Mouse (Mus musculus): ENCODE measurements at regions not wholly inside any gene's neighbourhood (a gene's known extent, or its start where the extent isn't known, plus 50 kb on each side); places are given as distances from the start of the nearest gene placed in this dataset.
"Not testable (repeated sequence)": the region's sequence is repeated elsewhere in the genome, so short reads cannot be mapped to it uniquely, and the experiment has no call there.

- no peak for TF ChIP-seq CTCF (IDR thresholded peaks at IDR 0.05; ENCODE audit: extremely low read depth, insufficient read depth, low read length)
- no peak for TF ChIP-seq POLR2A (IDR thresholded peaks at IDR 0.05; ENCODE audit: extremely low read depth, insufficient read depth, low read length)
- H3K4me3 ChIP-seq (ENCODE audit: insufficient read depth, low read length): no peak overlapping the region
- no peak overlapping the region for H3K27ac ChIP-seq (ENCODE audit: insufficient read depth, low read length)
- H3K4me1 ChIP-seq (ENCODE audit: control insufficient read depth, insufficient read depth, low read length): no peaks in the 10 kb centered on the region
These were observed 188.3 kb upstream of the Gm21897 start for GRCm38 (mm10) chr16:15128996-15129395.

- Histone ChIP-seq H3K4me1 (ENCODE audit: control insufficient read depth, insufficient read depth, low read length) (no peaks in the 10 kb centered on the region), H3K27ac (ENCODE audit: insufficient read depth, low read length) (no peak overlapping the region), H3K4me3 (ENCODE audit: insufficient read depth, low read length) (no peak overlapping the region)
- TF ChIP-seq POLR2A (IDR thresholded peaks at IDR 0.05; ENCODE audit: extremely low read depth, insufficient read depth, low read length): no peak
- TF ChIP-seq CTCF (IDR thresholded peaks at IDR 0.05; ENCODE audit: extremely low read depth, insufficient read depth, low read length): no peak
These were observed 187.5 kb upstream of the Gm21897 start for GRCm38 (mm10) chr16:15129806-15130205.

GRCm38 (mm10) chr16:15157852-15158251 lies 159.4 kb upstream of the Gm21897 start:
- TF ChIP-seq CTCF (IDR thresholded peaks at IDR 0.05; ENCODE audit: extremely low read depth, insufficient read depth, low read length) (no peak), POLR2A (IDR thresholded peaks at IDR 0.05; ENCODE audit: extremely low read depth, insufficient read depth, low read length) (no peak)
- no peaks in the 10 kb centered on the region for H3K4me1 ChIP-seq (ENCODE audit: control insufficient read depth, insufficient read depth, low read length)
- no peak overlapping the region for H3K27ac ChIP-seq (ENCODE audit: insufficient read depth, low read length)
- no peak overlapping the region for H3K4me3 ChIP-seq (ENCODE audit: insufficient read depth, low read length)

GRCm38 (mm10) chr16:15175516-15175915 lies 141.7 kb upstream of the Gm21897 start:
- no peak overlapping the region for H3K27ac ChIP-seq (ENCODE audit: insufficient read depth, low read length)
- H3K4me1 ChIP-seq (ENCODE audit: control insufficient read depth, insufficient read depth, low read length): no peaks in the 10 kb centered on the region
- TF ChIP-seq CTCF (IDR thresholded peaks at IDR 0.05; ENCODE audit: extremely low read depth, insufficient read depth, low read length) (no peak), POLR2A (IDR thresholded peaks at IDR 0.05; ENCODE audit: extremely low read depth, insufficient read depth, low read length) (no peak)
- H3K4me3 ChIP-seq (ENCODE audit: insufficient read depth, low read length): no peak overlapping the region

GRCm38 (mm10) chr16:15185714-15186113 lies 131.5 kb upstream of the Gm21897 start:
- Histone ChIP-seq H3K4me1 (ENCODE audit: control insufficient read depth, insufficient read depth, low read length) (no peaks in the 10 kb centered on the region), H3K27ac (ENCODE audit: insufficient read depth, low read length) (no peak overlapping the region), H3K4me3 (ENCODE audit: insufficient read depth, low read length) (no peak overlapping the region)
- TF ChIP-seq CTCF (IDR thresholded peaks at IDR 0.05; ENCODE audit: extremely low read depth, insufficient read depth, low read length): no peak
- TF ChIP-seq POLR2A (IDR thresholded peaks at IDR 0.05; ENCODE audit: extremely low read depth, insufficient read depth, low read length): no peak

- H3K4me1 ChIP-seq (ENCODE audit: control insufficient read depth, insufficient read depth, low read length): no peaks in the 10 kb centered on the region
- H3K27ac ChIP-seq (ENCODE audit: insufficient read depth, low read length): no peak overlapping the region
- no peak overlapping the region for H3K4me3 ChIP-seq (ENCODE audit: insufficient read depth, low read length)
- TF ChIP-seq CTCF (IDR thresholded peaks at IDR 0.05; ENCODE audit: extremely low read depth, insufficient read depth, low read length) (no peak), POLR2A (IDR thresholded peaks at IDR 0.05; ENCODE audit: extremely low read depth, insufficient read depth, low read length) (no peak)
These were observed 122.1 kb upstream of the Gm21897 start for GRCm38 (mm10) chr16:15194926-15195711.

- H3K27ac ChIP-seq (ENCODE audit: insufficient read depth, low read length); H3K4me1 ChIP-seq (ENCODE audit: control insufficient read depth, insufficient read depth, low read length); H3K4me3 ChIP-seq (ENCODE audit: insufficient read depth, low read length): not testable (repeated sequence)
These were observed 121.3 kb upstream of the Gm21897 start for GRCm38 (mm10) chr16:15195931-15196330.

GRCm38 (mm10) chr16:15196855-15197254 lies 120.4 kb upstream of the Gm21897 start:
- Histone ChIP-seq H3K27ac (ENCODE audit: insufficient read depth, low read length) (no peak overlapping the region), H3K4me3 (ENCODE audit: insufficient read depth, low read length) (no peak overlapping the region), H3K4me1 (ENCODE audit: control insufficient read depth, insufficient read depth, low read length) (no peaks in the 10 kb centered on the region)
- TF ChIP-seq POLR2A (IDR thresholded peaks at IDR 0.05; ENCODE audit: extremely low read depth, insufficient read depth, low read length) (no peak), CTCF (IDR thresholded peaks at IDR 0.05; ENCODE audit: extremely low read depth, insufficient read depth, low read length) (no peak)

GRCm38 (mm10) chr16:15215921-15216320 lies 101.3 kb upstream of the Gm21897 start:
- no peak overlapping the region for H3K4me3 ChIP-seq (ENCODE audit: insufficient read depth, low read length)
- H3K4me1 ChIP-seq (ENCODE audit: control insufficient read depth, insufficient read depth, low read length): no peaks in the 10 kb centered on the region
- H3K27ac ChIP-seq (ENCODE audit: insufficient read depth, low read length): no peak overlapping the region
- no peak for TF ChIP-seq CTCF (IDR thresholded peaks at IDR 0.05; ENCODE audit: extremely low read depth, insufficient read depth, low read length)
- no peak for TF ChIP-seq POLR2A (IDR thresholded peaks at IDR 0.05; ENCODE audit: extremely low read depth, insufficient read depth, low read length)

- H3K4me1 ChIP-seq (ENCODE audit: control insufficient read depth, insufficient read depth, low read length): no peaks in the 10 kb centered on the region
- H3K4me3 ChIP-seq (ENCODE audit: insufficient read depth, low read length): no peak overlapping the region
- no peak for TF ChIP-seq CTCF (IDR thresholded peaks at IDR 0.05; ENCODE audit: extremely low read depth, insufficient read depth, low read length)
- no peak for TF ChIP-seq POLR2A (IDR thresholded peaks at IDR 0.05; ENCODE audit: extremely low read depth, insufficient read depth, low read length)
- H3K27ac ChIP-seq (ENCODE audit: insufficient read depth, low read length): no peak overlapping the region
These were observed 96.2 kb upstream of the Gm21897 start for GRCm38 (mm10) chr16:15220961-15221547.
